Mouse (Mus musculus) thymus, adult 2 months (tissue): ENCODE measurements at regions not wholly inside any gene's neighbourhood (a gene's known extent, or its start where the extent isn't known, plus 50 kb on each side); places are given as distances from the start of the nearest gene placed in this dataset.

Experiments used
- CTCF ChIP-seq: fragments of 200-500 bp; IDR thresholded peaks from 2 replicates; pipeline ENCODE4 v1.5.1; 2012; ENCODE audit warnings: mild to moderate bottlenecking, control low read depth, low read length, moderate library complexity, borderline replicate concordance; ENCODE audit not compliant: control insufficient read depth, poor library complexity, insufficient read depth; ENCODE audit errors: extremely low read depth
- POLR2A ChIP-seq: fragments of 200-500 bp; IDR thresholded peaks from 2 replicates; pipeline ENCODE4 v1.6.1; 2012; ENCODE audit warnings: mild to moderate bottlenecking, low read length, control low read depth, moderate library complexity; ENCODE audit not compliant: control insufficient read depth, poor library complexity, insufficient read depth; ENCODE audit errors: extremely low read depth

DNA sequence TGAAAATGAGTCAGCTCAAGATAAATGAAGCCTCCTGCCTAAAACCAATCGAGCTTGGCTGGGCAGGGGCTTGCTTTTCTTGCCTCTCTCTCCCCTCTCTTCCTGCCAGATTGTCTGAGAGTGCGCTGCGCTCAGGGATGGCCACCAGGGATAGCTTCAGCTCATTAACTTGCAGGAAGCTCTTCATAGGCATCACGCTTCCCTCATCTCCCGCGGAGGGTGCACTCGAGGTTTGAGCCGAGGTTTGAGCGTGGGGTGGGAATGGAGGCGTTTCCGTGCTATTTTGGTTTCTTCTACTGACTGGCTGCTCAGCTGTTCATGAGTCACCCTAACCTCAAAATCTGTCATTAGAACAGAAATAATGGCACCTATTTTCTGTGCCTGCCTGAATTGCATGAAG is 227.7 kb downstream of the Spry2 start:
- TF ChIP-seq POLR2A (no peak), CTCF (no peak)
